Mouse (Mus musculus) megakaryocyte, embryonic 14.5 days (primary cell): ENCODE measurements around the gene Gm17334.

Source experiments
- FLI1 ChIP-seq: IDR thresholded peaks from 2 replicates; pipeline ENCODE4 v1.6.1; 2012; ENCODE audit warnings: low read length, inconsistent platforms, mixed read lengths
- GATA1 ChIP-seq: IDR thresholded peaks from 3 replicates; pipeline ENCODE4 v1.6.1; 2012; ENCODE audit warnings: mixed read lengths, low read length, inconsistent platforms, borderline replicate concordance

DNA sequence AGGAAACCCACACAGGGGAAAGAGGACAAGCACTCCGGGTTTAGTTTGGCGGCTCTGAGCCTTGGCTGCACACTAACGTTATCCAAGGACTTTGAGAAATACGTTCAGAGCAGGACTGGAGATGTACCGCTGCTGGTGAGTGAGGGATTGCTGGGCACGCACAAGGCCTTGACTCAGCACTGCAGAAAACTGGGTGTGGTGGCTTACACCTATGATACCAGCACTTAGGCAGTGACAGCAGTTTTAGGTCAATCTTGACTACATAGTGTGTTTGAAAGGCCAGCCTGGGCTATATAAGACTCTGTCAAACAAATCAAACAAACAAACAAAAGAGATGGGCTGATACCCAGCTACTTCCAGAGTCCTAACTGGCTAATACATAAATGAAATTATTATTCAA, 30.5 kb upstream of the Gm17334 start:
- TF ChIP-seq GATA1 (no peak), FLI1 (no peak)
